Mouse (Mus musculus) cerebellum, adult (tissue): ENCODE data around the gene Nupr1l.
"Not testable (repeated sequence)": the region's sequence is repeated elsewhere in the genome, so short reads cannot be mapped to it uniquely, and the experiment has no call there.

Source experiments
- ATAC-seq: cut with Nextera tagmentation; 2 replicates; pipeline ENCODE4 v1.9.2; 2017; ENCODE audit warnings: mild to moderate bottlenecking, moderate library complexity, mixed read lengths; ENCODE audit not compliant: insufficient number of reproducible peaks, low FRiP score, low TSS enrichment

The Nupr1l gene

GRCm38 (mm10) chr5:129908242-129908965 is at the start of gene Nupr1l:
Gene Nupr1l, plus strand, starts transcription at chr5:129908540.
- ATAC-seq, result peak; percentile 98

DNA sequence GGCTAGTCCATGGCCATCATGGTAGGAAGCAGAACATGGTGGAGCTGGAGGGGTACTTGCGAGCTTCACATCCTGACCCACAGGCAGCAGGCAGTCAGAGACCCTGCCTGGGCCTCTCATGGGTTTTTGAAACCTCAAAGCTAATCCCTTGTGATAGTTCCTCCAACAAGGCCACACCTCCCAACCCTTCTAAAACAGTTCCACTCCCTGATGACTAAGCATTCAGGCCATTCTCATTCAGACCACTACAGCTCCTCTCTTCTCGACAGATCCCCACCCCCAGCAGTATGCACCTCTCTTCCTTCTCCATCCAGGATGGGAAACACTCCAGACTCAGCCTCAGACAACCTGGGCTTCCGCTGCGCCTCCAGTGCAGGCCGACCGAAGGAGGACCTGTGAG is 46.0 kb upstream of the Nupr1l start:
- no peak for ATAC-seq

- ATAC-seq, result no peak
Measured at GRCm38 (mm10) chr5:129864467-129864866, 43.9 kb upstream of the Nupr1l start.

DNA sequence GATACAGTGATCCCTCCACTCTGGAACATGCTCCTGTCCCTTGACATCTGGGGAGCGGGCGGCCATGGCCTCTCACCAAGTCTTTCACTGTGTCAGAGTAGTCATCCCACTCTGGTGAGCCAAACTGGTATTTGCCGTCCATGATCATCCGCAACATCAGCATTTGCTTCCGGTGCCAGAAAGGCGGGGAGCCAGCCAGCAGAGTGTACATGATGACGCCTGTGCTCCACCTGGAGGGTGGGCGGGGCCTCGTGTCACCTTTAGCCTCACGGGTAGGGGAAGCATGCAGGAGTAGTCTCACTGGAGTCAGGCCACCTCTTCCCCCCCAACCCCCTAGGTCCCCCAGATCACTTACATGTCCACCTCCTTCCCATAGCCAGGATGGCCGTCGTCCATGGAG is 42.5 kb upstream of the Nupr1l start:
- ATAC-seq, result no peak

DNA sequence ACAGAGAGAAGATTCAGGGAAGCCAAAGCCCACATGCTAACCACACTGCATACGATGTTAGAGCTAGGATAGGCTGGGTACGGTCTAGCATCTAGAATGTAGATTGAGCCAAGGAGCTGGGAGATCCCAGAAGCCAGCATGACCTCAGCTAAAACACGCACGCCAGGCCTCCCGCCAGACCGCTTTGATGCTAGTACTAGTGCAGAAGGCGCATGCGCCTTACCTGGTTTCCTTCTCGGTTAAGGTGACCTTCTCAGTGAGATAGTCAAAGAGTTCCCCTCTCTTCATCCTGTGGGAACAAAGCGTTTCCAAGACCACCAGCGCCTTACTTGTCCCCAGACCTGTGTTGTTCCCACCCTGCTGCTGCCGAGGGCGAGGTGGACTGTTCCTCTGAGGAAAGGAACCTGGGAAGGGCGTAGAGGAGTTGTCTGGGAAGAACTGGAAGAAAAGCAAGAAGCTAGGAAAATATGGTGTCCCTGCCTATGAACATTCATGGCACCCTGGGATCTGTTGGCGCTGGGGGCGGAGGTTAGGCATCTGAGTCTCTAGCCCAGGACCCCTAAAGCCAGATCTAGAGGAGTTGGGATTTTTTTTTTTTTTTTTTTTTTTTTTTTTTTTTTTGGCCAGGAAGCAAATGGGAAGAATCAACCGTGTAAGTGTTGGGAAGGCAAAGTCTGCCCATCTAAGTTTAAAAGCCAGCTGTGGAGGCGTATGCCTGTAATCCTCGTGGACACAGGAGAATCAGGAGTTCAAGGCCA is 38.9 kb upstream of the Nupr1l start:
- ATAC-seq, result no peak

DNA sequence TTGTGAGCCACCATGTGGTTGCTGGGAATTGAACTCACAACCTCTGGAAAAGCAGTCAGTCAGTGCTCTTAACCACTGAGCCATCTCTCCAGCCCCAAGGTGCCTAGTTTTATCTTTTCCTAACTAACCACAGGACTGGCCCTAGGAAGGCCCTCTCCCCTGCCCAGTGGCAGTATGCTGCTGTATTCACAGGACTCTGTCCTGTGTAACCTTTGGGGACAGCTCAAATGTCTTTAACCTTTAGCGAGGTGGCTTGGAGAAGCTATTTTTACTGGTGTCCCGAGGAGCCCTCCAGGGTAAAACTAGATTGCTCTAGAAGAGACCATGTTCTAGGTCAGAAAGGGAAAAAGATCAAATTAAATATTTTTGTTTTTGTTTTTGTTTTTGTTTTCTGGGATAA is 37.1 kb upstream of the Nupr1l start:
- no peak for ATAC-seq

DNA sequence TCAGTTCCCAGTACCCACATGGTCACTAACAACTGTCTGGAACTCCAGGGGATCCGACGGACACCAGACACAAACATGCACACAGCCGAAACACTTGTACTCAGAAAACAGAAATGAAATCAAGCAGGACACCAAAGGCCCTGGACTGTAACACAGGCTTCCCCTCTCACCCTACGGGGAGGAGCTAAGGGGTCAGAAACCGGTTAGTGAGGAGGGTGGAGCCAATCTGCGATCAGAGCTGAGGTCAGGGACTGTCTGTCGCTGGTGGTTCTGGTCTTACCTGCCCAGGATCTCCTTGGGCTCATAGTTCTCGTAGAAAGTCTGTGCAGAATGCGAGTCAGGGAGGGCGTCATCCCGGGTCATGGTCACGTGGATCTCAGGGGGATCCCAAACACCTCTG is 34.4 kb upstream of the Nupr1l start:
- no peak for ATAC-seq

- ATAC-seq, result no peak
Measured at GRCm38 (mm10) chr5:129875098-129875497, 33.2 kb upstream of the Nupr1l start.

- no peak for ATAC-seq
Measured at GRCm38 (mm10) chr5:129877731-129878455, 30.4 kb upstream of the Nupr1l start.

- ATAC-seq, result no peak
Measured at GRCm38 (mm10) chr5:129878946-129879345, 29.4 kb upstream of the Nupr1l start.

GRCm38 (mm10) chr5:129879888-129880287 is 28.5 kb upstream of the Nupr1l start:
- ATAC-seq, result no peak

DNA sequence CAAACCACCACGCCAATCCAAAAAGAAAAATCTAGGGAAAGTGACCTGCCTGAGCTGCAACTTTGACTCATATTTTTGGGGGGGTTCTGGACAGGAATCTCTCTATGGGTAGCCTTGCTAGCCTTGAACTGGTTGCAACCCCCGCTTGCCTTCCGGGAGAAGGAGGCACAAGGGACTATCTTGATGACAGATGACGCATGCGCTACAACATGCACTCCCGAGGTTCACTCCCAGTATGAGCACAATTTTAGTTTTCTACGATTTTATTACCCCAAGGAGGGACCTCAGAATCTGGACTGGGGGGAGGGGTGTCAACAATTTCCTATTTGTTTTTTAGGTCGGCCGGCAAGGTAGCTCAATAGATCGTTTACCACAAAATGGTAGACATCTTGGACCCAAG is 22.1 kb upstream of the Nupr1l start:
- no peak for ATAC-seq

GRCm38 (mm10) chr5:129886911-129887636 is 21.3 kb upstream of the Nupr1l start, which contains the start of gene Chchd2:
Gene Chchd2, minus strand, starts transcription at chr5:129887470.
- ATAC-seq, result peak; percentile 100

GRCm38 (mm10) chr5:129890390-129890789 is 17.9 kb upstream of the Nupr1l start:
- ATAC-seq, result not testable (repeated sequence)

DNA sequence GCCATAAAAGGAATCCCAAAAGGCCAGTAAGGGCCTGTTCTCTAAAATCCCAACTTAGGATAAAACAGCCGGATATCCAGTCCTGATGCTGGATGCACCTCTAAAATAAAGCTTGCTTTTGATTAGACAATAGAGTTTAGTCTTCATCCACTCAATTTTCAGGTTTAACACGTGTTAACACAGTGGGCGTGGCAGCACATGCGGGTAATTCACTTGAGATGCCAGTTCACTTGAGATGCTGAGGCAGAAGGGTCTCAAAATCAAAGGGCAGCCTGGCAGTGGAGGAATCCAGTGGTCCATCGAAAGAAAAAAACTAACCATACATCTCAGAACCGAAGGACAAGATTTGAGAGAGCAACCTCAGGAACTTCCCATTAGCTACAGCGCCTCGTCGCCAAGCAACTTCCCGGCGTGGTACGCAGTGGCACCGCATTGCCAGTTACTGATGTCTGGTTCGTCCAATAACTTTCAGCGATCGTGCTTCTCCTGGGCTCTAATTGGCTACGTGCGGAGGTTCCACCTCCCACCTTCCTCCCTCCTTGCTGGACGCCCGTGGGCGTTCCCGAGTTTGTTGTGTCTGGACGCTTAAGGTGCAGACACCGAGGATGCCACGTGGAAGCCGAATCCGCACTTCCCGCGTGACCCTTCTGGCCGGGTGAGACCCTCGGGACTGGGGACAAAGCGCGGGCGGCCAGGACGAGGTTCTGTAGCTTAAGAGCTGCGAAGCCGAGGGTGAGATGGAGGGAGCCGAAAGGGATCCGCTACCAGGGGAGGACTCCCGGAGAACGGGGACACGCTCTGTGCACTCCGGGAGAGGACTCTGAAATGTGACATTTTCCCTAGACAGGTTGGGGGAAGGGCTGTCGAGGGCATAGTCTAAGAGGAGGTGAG is 12.9 kb upstream of the Nupr1l start, which contains the start of gene Zbed5:
Gene Zbed5 (plus strand): TSS at position 526 of the 891 bp plus-strand sequence.
- ATAC-seq, result peak; percentile 99

DNA sequence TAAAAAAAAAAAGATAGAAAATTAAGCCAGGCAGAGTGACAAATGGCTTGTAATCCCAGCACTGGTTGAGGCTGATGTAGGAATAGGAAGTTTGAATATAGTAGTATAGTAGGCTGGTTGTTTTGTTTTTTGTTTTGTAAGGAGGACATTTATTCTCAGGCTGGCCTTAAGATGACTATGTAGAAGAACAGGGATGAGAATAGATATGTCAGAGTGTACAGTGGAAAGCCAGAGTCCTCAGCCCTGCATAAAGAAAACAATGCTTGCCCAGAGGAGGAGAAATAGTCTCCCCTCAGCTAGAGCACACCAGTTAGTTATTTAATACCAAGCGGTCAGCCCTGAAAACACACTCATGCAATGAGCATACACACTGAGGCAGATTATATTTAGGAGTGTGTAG is 9.9 kb upstream of the Nupr1l start, which contains the start of gene Phkg1:
Gene Phkg1 (minus strand): TSS at position 101 of the 400 bp plus-strand sequence.
- no peak for ATAC-seq

- ATAC-seq, result no peak
Measured at GRCm38 (mm10) chr5:129907775-129908174, 565 bp upstream of the Nupr1l start.

DNA sequence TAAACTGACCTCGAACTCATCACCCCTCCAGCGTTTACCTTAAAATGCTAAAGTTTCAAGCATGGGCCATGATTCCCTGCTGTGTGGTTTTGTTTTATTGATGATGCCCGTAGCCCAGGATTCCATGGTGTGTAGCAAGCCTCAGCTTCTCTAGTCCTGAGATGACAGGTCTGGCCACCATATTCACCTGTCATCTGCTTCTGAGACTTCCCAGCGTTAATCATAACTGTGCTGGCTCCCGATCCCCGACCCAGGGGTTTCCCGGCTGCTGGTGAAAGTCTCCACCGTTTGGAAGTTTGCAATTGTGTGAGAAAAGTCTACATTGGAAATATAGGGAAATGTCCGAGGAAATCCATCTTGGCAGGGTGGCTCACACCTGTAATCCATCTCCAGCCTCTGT is 807 bp downstream of the Nupr1l start:
- ATAC-seq, result no peak

- no peak for ATAC-seq
Measured at GRCm38 (mm10) chr5:129909591-129909990, 1.3 kb downstream of the Nupr1l start.
